Mouse (Mus musculus) adrenal gland, postnatal 25 days (tissue): ENCODE measurements around the gene Pkd1. TPM values are rescaled to one million over a fixed set of nuclear protein-coding genes. Genes with fewer than 3 reads are reported as not detected.

Source experiments
- DNase-seq: peaks from one replicate; pipeline ENCODE4 v3.0.0; 2021; ENCODE audit warnings: mixed read lengths
- total RNA-seq: library from RNA; stranded (reverse); gene quantifications from 2 replicates; pipeline ENCODE4 v1.2.3, GENCODE M21; 2021

The Pkd1 gene
- total RNA-seq, 1 experiment from 2014 or later, result 65.8 TPM

- peak; percentile 38 for DNase-seq
Measured at GRCm38 (mm10) chr17:24567034-24567779, 17.6 kb downstream of the Pkd1 start.

- no peak for DNase-seq
Measured at GRCm38 (mm10) chr17:24569837-24570236, 20.2 kb downstream of the Pkd1 start.

DNA sequence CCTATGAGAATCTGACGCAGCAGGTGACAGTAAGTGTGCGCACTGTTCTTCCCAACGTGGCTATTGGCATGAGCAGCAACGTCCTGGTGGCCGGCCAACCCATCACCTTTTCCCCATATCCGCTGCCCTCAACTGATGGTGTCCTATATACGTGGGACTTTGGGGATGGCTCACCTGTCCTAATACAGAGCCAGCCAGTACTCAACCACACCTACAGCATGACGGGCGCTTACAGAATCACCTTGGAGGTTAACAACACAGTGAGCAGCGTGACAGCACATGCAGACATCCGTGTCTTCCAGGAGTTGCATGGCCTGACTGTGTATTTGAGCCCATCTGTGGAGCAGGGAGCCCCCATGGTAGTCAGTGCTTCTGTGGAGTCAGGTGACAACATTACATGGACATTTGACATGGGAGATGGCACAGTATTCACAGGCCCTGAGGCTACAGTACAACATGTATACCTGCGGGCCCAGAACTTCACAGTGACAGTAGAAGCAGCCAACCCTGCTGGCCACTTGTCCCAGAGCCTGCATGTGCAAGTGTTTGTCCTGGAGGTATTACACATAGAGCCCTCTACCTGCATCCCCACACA, 23.1 kb downstream of the Pkd1 start:
- DNase-seq, result no peak

DNA sequence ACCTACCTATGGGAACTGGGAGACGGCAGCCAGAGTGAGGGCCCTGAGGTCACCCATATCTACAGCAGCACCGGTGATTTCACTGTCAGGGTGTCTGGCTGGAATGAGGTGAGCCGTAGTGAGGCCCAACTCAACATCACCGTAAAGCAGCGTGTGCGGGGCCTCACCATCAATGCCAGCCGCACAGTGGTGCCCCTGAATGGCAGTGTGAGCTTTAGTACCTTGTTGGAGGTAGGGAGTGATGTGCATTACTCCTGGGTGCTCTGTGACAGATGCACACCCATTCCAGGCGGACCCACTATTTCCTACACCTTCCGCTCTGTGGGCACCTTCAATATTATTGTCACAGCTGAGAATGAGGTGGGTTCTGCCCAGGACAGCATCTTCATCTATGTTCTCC, 24.2 kb downstream of the Pkd1 start:
- no peak for DNase-seq

DNA sequence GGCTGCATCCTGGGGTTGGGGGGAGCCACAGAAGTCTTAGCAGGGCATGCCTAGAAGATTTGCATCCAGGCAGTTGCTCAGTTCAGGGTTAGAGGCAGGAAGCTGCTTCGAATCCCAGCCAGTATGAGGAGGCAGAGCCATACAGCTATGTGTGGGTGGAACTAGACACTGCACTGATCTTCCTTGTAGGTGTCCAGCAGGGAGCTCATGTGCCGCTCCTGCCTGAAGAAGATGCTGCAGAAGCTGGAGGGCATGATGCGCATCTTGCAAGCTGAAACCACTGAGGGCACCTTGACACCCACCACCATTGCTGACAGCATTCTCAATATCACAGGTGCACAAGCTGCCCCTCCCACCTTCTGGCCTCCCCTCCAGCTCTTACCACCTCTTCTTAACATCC, 29.9 kb downstream of the Pkd1 start:
- DNase-seq, result no peak

- no peak for DNase-seq
Measured at GRCm38 (mm10) chr17:24580287-24580686, 30.7 kb downstream of the Pkd1 start.

DNA sequence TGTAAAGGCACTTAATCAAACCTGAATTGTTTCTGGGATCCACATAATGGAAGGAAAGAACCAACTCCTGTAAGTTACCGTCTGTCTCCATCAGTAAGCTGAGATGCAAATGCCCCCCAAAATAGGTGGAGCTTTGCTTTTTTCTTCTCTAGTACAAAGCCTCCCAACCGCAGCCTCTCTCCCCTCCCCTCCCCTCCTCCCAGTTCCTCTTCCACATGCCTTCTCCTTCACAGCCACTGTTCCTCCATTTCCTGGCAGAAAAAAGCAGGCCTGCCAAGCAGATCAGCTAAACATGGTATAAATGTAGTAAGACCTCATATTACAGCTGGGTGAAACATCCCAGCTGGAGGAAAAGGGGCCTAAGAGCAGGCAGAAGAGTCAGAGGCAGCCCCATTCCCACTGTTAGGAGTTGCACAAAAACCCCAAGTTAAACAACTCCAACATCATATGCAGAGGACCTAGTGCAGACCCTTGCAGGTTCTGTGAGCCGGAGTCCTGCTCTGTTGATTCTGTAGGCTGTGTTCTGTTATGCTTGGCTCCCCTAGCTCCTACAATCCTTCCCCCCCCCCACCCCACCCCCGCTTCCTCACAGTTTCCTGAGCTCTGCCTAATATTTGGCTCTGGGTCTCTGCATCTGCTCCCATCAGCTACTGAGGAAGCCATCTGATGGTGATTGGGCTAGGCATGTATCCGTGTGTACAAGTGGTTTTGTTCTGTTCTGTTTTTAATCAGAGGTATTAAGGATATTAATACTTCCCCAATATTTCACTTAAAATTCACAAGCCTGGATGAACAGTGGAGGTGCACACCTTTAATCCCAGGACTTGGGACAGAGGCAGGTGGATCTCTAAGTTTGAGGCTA, 34.2 kb downstream of the Pkd1 start:
- DNase-seq, result no peak

GRCm38 (mm10) chr17:24584520-24584919, 34.9 kb downstream of the Pkd1 start:
- DNase-seq, result no peak

DNA sequence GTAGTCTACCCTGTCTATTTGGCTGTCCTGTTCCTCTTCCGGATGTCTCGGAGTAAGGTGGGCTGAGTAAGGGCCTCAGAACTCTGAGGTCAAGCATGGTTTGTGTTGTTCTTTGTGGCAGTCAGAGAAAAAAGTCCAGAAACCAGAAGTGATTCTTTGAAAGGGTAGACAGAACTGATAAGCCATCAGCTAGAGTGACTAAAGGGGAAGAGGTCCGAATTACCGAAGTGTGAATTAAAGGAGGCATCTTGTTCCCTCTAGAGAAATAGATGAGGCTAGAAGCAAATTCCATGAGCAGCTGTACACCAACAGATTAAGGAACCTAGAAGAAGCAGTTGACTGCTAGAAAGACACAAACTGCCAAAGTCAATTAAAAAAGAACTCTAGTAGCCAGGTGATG, 36.9 kb downstream of the Pkd1 start:
- no peak for DNase-seq

DNA sequence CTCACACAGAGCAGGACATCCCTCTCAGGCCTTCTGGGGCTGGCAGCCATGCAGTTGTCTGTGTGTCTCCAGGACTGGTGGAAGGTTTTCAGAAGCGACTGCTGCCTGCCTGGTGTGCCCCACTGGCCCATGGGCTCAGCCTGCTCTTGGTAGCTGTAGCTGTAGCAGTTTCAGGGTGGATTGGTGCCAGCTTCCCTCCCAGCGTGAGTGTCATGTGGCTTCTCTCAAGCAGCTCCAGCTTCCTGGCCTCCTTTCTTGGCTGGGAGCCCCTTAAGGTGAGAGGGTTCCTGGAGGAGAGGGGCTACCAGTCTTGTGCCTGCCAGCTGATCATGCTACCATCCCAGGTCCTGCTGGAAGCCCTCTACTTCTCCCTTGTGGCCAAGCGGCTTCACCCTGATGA, 41.3 kb downstream of the Pkd1 start:
- no peak for DNase-seq

DNA sequence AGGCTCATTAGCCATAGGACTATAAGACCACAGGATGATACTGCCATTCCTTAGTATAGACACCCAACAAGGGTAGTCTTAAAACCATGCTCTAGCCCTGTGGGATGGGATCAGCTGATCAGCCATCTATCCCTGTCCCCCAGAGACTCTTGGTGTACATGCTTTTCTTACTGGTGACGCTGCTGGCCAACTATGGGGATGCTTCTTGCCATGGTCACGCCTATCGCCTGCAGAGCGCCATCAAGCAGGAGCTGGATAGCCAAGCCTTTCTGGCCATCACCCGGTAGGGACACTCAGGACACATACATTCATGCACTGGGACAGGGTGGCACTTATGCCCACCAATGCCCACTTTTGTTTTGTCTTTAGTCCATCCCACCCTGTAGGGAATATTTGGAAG, 42.1 kb downstream of the Pkd1 start:
- no peak for DNase-seq

GRCm38 (mm10) chr17:24593248-24593647, 43.6 kb downstream of the Pkd1 start:
- no peak for DNase-seq

DNA sequence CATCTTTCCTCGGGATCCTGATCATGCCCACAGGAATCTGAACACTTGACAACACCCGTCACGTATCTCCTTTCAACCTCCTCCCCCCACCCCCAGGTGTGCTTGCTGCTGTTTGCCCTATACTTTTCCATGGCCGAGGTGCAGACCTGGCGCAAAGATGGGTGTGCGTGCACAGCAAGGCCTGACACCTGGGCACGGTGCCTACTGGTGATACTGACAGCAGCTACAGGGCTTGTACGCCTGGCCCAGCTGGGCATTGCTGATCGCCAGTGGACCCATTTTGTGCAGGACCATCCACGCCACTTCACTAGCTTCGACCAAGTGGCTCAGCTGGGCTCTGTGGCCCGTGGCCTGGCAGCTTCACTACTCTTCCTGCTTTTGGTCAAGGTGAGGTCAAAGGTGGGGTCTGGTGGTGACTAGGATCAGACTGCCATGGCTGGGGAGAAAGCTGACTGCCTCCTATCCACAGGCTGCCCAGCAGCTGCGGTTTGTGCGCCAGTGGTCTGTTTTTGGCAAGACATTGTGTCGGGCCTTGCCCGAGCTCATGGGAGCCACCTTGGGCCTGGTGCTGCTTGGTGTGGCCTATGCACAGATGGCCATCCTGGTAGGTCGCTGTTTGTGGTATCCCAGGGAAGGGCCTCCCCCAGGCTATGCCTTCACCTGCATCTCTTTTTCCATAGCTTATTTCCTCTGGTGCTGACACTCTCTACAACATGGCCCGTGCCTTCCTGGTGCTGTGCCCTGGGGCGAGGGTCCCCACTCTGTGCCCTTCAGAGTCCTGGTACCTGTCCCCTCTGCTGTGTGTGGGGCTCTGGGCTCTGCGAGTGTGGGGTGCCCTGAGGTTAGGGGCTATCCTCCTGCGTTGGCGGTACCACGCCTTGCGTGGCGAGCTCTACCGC, 44.6 kb downstream of the Pkd1 start:
- DNase-seq, result no peak

DNA sequence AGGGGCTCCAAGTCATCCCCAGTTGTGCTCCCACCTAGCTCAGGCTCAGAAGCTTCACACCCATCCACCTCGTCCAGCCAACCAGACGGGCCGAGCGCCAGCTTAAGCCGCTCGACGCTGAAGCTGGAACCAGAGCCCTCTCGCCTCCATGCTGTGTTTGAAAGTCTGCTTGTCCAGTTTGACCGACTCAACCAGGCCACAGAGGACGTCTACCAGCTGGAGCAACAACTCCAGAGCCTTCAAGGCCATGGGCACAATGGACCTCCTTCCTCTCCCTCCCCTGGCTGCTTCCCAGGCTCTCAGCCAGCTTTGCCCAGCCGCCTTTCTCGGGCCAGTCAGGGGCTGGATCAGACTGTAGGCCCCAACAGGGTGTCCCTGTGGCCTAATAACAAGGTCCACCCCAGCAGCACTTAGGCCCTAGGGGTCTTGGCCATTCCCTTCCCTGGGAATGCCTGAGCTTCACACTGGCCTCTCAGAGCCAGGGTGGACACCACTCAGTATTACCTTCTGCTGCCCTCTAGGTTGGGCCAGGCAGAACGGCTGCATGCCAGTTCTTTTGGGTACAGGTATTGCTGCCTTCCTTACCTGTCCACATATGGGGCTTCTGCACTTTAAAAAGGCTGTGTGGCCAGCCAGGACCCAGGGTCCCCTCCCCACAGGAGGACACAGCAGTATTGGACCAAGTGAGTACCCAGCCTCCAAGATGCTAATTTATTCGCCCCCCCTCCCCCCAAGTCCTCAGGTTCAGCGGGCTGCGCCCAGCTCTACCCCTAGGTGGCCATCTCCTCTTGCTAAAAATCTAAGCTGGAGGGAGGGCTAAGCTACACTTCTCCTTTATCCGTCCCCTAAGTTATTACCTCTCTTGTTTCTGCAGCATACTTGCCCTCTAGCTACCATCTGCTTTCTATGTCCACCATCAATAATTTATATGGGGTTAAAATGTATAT, 45.8 kb downstream of the Pkd1 start:
- DNase-seq, result no peak

DNA sequence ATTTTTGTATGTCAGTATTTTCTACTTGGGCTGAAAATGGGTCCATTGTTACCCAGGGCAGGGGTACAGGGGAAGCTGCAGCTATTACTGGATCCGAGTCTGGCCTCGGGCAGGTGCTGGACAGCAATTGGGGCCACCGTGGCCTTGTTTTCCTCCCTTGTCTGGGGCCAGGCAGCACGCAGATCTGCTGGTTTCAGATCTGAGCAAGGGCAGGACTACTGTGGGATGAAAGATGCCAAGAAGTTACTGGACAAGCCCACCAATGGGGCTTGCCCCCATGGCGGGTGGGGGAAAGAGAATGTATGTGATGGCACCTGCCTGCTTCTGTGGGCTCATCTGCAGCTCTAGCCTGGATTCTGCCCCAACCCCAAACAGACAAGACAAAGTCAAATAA, 46.4 kb downstream of the Pkd1 start:
- no peak for DNase-seq

- no peak for DNase-seq
Measured at GRCm38 (mm10) chr17:24596471-24597183, 47.0 kb downstream of the Pkd1 start.

DNA sequence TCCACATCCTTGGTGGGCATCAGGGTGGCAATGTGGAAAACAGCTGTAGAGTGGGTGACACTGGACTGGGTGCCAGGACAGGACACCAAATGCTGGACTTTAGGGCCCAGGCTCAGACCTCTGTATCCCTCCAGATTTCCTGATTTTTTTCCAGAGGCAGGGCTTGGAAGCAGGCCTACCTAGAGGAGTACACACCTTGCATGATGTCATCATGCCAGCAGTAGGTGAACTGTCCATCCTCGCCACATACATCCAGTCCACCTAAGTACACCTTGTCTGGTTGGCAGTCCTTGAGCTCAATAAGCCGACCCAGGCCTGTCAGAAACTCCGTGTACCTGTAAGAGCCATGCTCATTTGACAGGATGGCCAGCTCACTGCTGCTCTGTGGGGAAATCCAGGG, 48.4 kb downstream of the Pkd1 start:
- no peak for DNase-seq

GRCm38 (mm10) chr17:24600502-24600901, 50.9 kb downstream of the Pkd1 start:
- DNase-seq, result no peak

- DNase-seq, result no peak
Measured at GRCm38 (mm10) chr17:24603961-24604360, 54.3 kb downstream of the Pkd1 start.

DNA sequence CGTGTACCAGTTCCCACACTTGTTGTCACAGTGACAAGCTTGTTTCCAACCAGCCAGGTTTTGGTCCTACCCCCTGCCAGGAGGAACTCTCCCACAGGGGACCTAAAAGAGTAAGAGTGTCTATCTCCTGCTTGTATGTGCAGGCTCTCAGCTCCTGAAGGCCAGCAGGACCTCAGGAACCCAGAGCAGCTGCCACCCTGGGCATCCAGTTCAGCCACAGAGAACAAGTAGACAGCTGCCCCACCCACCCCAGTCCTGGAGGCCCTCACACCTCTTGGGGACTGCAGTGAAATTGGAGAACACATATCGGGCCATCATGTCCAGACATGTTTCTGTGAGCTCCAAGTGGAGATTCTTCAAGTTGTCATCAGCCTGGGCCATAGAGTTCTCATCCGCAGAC, 54.9 kb downstream of the Pkd1 start:
- DNase-seq, result no peak
